Mouse (Mus musculus) limb, embryonic 10.5 days (tissue): ENCODE measurements around the gene Maf. TPM values are rescaled to one million over a fixed set of nuclear protein-coding genes. Genes with fewer than 3 reads are reported as not detected.

Experiments
- DNase-seq: peaks from one replicate; pipeline ENCODE4 v3.0.0-alpha.2; 2017; ENCODE audit warnings: low spot score
- H3K27ac ChIP-seq: fragments of 300-500 bp; sonication (generic); 2 replicates; pipeline ENCODE4 v1.5.1; 2016; ENCODE audit warnings: mild to moderate bottlenecking
- H3K27me3 ChIP-seq: fragments of 300-500 bp; sonication (generic); 2 replicates; pipeline ENCODE4 v1.6.1; 2016; ENCODE audit warnings: low read depth, mild to moderate bottlenecking; ENCODE audit not compliant: poor library complexity, severe bottlenecking
- H3K36me3 ChIP-seq: fragments of 300-500 bp; sonication (generic); 2 replicates; pipeline ENCODE4 v1.6.1; 2016; ENCODE audit warnings: mild to moderate bottlenecking, moderate library complexity
- H3K4me1 ChIP-seq: fragments of 300-500 bp; sonication (generic); 2 replicates; pipeline ENCODE4 v1.6.1; 2016
- H3K4me3 ChIP-seq: fragments of 300-500 bp; sonication (generic); 2 replicates; pipeline ENCODE4 v1.5.1; 2016; ENCODE audit warnings: mild to moderate bottlenecking, moderate library complexity
- H3K9me3 ChIP-seq: fragments of 300-500 bp; sonication (generic); replicated peaks from 2 replicates; pipeline ENCODE4 v1.6.1; 2016; ENCODE audit warnings: mild to moderate bottlenecking
- WGBS: fragments of 180-500 bp; shearing (Covaris S2); methylation state at CpG from one replicate; pipeline ENCODE4 v1.1.7; 2016; 5-methylcytosine and 5-hydroxymethylcytosine counted together
- polyA plus RNA-seq: library from polyadenylated mRNA; unstranded; fragments of >200 nt; fragmentation: Nextera tagmentation; extraction: Ambion mirVana; gene quantifications from 2 replicates; pipeline ENCODE4 v1.2.1, GENCODE M21; 2016

The Maf gene
- polyA plus RNA-seq: 0.58 and 0.98 TPM in 2 replicates

DNA sequence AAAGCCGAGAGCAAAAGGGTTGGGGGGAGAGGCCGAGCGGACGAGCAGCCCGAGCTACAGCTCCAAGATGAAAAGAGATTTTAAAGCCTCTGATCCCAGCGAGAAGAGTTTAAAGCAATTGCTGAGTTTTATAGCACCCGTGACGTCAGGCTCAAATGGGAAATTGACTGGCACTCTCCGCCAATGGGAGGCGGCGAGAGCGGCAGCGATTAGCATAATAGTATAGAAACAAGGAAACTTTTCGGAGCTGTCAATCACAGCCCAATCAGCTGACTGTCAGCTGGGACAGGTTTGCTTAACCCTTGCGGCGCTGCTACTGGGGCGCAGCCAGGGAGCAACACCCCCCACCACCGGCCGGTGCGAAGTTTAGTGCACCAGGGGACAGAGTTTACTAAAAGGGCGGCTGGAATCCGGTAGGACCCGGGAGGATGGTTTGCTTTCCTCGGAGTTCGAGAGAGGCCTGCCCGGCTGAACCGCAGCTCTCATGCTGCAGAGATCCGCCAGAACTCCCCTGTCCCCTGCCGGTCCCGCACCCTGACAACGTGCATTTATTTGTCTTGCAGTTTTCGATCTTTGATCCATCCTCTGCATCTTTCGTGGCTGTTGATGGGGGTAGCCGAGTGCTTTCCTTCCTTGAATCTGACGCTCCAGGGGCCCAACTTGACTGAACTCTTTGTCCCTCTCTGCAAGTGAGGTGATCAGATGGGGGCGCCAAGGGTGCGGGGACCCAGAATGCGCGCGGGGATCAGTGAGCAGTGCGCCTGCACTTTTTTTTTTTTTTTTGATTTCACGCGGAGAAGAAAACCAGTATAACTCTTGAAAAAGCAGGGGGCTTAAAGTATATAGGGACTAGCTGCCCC is at the start of gene Maf:
Gene Maf, minus strand, starts transcription at position 64 of the 860 bp plus-strand sequence.
- DNase-seq: peak; percentile 85
- Histone ChIP-seq H3K4me1 (peaks cover 37% of the 10 kb centered on the region), H3K9me3 (no peaks in the 10 kb centered on the region), H3K27ac (peak within 1 kb of the TSS; percentile 82), H3K36me3 (no peaks in the 10 kb centered on the region), H3K4me3 (peak within 1 kb of the TSS; percentile 73), H3K27me3 (peaks cover 48% of the 10 kb centered on the region)
- under 1% methylated on average over 43 of the region's 43 CpGs for WGBS

DNA sequence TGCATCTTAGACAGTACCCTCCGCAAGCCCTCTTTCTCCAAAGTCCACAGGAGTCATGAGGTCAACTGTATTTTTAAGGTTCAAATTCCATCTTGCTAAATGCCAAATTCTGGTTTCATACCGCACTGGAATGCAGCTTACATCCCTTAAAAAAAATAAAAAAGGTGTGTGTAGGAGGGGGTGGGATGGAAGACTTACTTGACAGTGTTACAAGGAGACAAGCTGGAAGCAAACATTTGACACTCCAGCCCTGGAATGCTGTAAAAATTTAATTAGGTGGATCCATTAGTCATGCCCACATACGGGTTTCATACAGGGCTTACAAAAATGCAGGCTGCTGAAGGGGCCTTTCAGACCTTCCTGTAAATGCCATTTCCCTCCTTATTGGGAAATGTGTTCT is 49.4 kb upstream of the Maf start:
- Histone ChIP-seq H3K4me3 (no peak overlapping the region), H3K9me3 (no peaks in the 10 kb centered on the region), H3K27ac (no peak overlapping the region), H3K36me3 (no peaks in the 10 kb centered on the region), H3K4me1 (peaks cover 6% of the 10 kb centered on the region; the same call in 1 of the 2 replicates), H3K27me3 (no peaks in the 10 kb centered on the region)
- 62% methylated on average over 3 of the region's 3 CpGs for WGBS
- DNase-seq: no peak

DNA sequence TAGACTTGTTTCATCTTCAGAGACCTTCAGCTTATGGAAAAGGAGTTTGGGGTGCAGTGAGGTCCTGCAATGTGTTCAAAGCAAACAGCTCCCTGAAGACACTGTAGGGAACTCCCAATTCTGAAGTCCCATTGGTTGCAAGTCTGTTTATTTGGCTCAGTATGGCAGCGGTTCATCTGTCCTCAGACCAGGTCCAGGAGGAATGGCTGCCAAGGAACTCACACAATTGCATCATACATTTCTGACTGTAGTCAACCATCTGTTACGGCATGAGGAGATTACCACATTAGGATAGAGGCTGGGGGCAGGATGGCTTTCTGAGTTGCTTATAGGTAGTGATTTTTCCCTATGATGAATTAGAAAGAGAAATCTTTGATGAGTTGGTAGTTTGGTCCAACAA is 48.4 kb upstream of the Maf start:
- H3K9me3 ChIP-seq: no peaks in the 10 kb centered on the region
- DNase-seq: no peak
- peaks cover 6% of the 10 kb centered on the region; the same call in 1 of the 2 replicates for H3K4me1 ChIP-seq
- WGBS: 90% methylated on average over 2 of the region's 2 CpGs
- no peak overlapping the region for H3K27ac ChIP-seq
- no peak overlapping the region for H3K4me3 ChIP-seq
- H3K36me3 ChIP-seq: no peaks in the 10 kb centered on the region
- no peaks in the 10 kb centered on the region for H3K27me3 ChIP-seq

DNA sequence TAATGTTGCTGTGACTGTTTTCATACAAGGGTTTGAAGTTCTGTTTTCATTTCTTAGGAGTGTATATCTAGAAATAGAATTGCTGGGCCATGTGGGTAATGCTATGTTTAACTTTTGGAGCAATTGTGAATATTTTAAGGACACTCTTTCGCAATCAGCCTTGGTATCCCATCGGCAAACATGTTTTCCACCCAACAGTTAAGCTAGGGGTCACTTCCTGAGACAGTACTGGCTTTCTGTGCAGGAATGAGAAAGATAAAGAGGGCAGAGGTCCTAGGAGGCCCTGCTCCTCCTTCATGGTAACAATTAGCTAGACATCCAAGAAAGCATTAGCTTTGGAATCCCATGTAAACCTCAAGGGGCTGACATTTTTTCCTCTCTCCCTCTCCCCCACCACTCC is 47.1 kb upstream of the Maf start:
- no peak for DNase-seq
- no peak overlapping the region for H3K4me3 ChIP-seq
- no peaks in the 10 kb centered on the region for H3K36me3 ChIP-seq
- H3K27me3 ChIP-seq: no peaks in the 10 kb centered on the region
- WGBS: 73% methylated on average over 2 of the region's 2 CpGs
- H3K9me3 ChIP-seq: no peaks in the 10 kb centered on the region
- peaks cover 6% of the 10 kb centered on the region; the same call in 1 of the 2 replicates for H3K4me1 ChIP-seq
- H3K27ac ChIP-seq: no peak overlapping the region

DNA sequence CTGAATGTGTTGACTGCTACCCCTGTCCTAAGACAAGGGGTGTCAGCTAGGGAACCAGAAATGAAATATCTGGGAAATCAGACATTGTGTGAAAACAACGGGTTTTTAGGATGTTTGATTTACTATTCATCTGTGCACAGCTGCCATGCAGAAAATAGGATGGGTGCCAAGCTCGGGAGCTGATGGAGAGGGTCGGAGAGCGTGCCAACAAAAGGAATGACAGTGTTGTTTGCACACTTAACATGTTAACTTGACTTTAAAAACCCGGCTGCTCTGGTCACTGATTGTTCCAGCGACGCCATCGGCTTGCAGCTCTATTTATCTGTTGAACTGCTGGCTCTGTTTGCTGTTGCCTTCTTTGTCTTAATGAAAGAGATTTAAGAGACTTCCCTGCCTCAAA is 46.2 kb upstream of the Maf start:
- no peak for DNase-seq
- Histone ChIP-seq H3K4me1 (peaks cover 6% of the 10 kb centered on the region; the same call in 1 of the 2 replicates), H3K27ac (no peak overlapping the region), H3K27me3 (no peaks in the 10 kb centered on the region), H3K9me3 (no peaks in the 10 kb centered on the region), H3K4me3 (no peak overlapping the region), H3K36me3 (no peaks in the 10 kb centered on the region)
- WGBS: 86% methylated on average over 8 of the region's 8 CpGs

DNA sequence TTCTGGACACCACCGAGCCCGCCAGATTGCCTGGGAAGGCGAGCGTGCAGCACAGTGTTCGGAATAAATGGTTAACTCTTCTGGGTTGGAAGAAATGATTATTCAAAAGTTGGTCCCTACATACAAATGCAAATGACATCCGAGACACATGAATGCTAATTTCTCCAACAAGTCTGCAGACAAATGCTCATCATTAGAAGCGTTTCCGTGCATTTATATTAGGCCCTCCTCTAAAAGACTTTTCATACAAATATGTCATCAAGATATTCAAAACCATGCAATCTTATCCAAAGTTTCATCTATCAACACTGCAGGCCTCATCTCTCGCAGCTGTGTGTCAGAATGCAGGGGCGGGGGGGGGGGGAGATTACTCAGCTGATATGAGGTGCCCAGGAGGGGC is 39.8 kb upstream of the Maf start:
- Histone ChIP-seq H3K4me3 (no peak overlapping the region), H3K27ac (no peak overlapping the region), H3K27me3 (no peaks in the 10 kb centered on the region), H3K9me3 (no peaks in the 10 kb centered on the region), H3K4me1 (no peaks in the 10 kb centered on the region), H3K36me3 (no peaks in the 10 kb centered on the region)
- no peak for DNase-seq
- 90% methylated on average over 10 of the region's 10 CpGs for WGBS

DNA sequence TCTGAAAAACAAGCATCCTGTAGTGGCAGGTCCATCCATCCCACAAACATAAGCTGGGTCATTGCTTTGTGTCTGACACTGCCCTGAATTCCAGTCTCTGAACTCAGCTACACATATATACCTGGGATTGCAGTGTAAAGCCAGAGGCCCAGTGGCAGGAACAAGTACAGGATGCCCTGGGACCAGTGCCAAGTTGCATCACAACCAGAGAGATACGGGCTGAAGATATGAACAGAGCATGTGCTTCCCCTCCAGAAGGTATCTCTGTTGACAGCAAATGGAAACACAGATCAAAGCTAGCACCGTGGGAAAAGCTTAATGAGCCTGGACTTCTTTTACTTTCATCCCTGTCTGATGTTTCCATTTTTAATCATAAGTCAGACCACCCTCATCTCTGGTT is 38.1 kb upstream of the Maf start:
- H3K4me1 ChIP-seq: no peaks in the 10 kb centered on the region
- no peak overlapping the region for H3K27ac ChIP-seq
- 83% methylated on average over 2 of the region's 2 CpGs for WGBS
- H3K4me3 ChIP-seq: no peak overlapping the region
- H3K36me3 ChIP-seq: no peaks in the 10 kb centered on the region
- no peaks in the 10 kb centered on the region for H3K9me3 ChIP-seq
- no peaks in the 10 kb centered on the region for H3K27me3 ChIP-seq
- DNase-seq: no peak

DNA sequence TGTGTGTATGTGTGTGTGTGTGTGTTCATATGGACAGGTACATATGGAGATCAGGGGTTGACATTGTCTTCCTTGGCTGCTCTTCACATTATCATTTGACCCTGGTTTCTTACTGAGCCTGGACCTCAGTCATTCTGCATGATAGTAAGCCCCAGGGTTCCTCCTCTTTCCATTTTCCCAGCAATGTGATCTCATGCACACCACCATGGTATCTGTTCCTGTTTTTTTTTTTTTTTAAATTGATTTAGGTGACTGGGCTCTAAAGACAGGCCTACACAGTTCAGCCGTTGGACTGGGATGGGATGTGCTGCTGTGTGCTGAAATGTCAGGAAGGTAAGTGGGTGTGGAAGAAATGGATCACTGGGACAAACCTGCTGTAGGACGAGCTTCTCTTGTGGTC is 35.8 kb upstream of the Maf start:
- 89% methylated on average over 2 of the region's 2 CpGs for WGBS
- Histone ChIP-seq H3K4me3 (no peak overlapping the region), H3K4me1 (no peaks in the 10 kb centered on the region), H3K27ac (no peak overlapping the region), H3K9me3 (no peaks in the 10 kb centered on the region), H3K27me3 (no peaks in the 10 kb centered on the region), H3K36me3 (no peaks in the 10 kb centered on the region)
- no peak for DNase-seq

DNA sequence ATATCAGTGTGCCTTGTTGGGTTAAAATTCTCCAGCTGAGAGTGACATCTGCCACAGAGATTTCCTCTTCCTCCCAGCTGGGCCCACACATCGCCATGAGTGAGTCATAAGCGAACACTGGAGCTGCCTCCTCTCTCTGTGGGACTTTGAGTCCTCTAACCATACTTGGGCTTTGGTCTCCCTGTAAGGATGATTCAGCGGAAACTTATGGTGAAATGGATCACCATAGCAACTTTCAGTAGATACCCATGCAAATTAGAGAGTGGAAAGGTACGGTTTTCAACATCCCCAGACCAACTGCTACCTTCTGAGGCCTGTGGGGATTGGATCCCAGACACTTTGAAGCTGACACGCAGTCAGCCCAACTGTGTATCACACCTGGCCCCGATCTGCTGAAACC is 35.1 kb upstream of the Maf start:
- Histone ChIP-seq H3K4me3 (no peak overlapping the region), H3K27ac (no peak overlapping the region), H3K4me1 (no peaks in the 10 kb centered on the region), H3K36me3 (no peaks in the 10 kb centered on the region), H3K27me3 (no peaks in the 10 kb centered on the region), H3K9me3 (no peaks in the 10 kb centered on the region)
- WGBS: 88% methylated on average over 6 of the region's 6 CpGs
- no peak for DNase-seq

DNA sequence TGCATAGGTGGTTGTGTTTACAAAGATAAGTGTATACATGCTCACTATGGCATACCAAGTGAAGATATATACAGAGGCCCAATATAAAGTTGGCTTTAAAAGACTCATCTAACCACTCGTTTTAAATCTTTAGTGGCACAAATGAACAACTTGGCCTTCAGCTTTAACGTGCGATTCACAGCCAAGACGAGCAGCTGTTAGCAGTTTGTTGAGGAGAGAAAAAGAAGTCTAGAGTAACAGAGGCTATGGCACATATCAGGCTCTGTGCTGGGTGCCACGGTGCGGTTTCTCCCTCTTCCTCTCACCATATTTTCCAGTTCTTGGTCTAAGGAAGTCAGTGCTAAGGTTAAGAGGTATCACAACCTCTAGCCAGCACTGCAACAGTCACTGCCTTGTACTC is 34.4 kb upstream of the Maf start:
- no peaks in the 10 kb centered on the region for H3K9me3 ChIP-seq
- H3K36me3 ChIP-seq: no peaks in the 10 kb centered on the region
- 89% methylated on average over 6 of the region's 6 CpGs for WGBS
- H3K4me1 ChIP-seq: no peaks in the 10 kb centered on the region
- no peak for DNase-seq
- H3K4me3 ChIP-seq: no peak overlapping the region
- no peaks in the 10 kb centered on the region for H3K27me3 ChIP-seq
- no peak overlapping the region for H3K27ac ChIP-seq

DNA sequence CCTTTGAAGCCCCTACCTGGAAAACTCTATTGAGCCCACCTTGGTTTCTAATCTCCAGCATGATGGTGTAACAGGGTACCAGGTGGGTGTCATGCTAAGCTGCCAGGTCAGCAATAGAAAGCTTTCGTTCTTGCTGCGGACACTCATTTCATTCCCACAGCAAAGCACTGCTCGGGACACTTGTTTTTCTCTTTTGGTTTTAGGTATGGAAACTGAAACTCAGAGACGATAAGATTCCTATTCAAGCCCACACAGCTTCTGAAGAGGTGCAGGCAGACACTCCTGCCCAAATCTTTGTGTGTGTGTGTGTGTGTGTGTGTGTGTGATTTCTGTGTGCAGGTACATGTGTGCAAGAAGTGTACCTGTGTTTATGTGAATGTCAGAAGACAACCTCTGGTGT is 32.2 kb upstream of the Maf start:
- H3K27ac ChIP-seq: no peak overlapping the region
- no peaks in the 10 kb centered on the region for H3K27me3 ChIP-seq
- no peaks in the 10 kb centered on the region for H3K4me1 ChIP-seq
- no peak overlapping the region for H3K4me3 ChIP-seq
- no peaks in the 10 kb centered on the region for H3K9me3 ChIP-seq
- WGBS: 93% methylated on average over 4 of the region's 4 CpGs
- DNase-seq: no peak
- no peaks in the 10 kb centered on the region for H3K36me3 ChIP-seq

DNA sequence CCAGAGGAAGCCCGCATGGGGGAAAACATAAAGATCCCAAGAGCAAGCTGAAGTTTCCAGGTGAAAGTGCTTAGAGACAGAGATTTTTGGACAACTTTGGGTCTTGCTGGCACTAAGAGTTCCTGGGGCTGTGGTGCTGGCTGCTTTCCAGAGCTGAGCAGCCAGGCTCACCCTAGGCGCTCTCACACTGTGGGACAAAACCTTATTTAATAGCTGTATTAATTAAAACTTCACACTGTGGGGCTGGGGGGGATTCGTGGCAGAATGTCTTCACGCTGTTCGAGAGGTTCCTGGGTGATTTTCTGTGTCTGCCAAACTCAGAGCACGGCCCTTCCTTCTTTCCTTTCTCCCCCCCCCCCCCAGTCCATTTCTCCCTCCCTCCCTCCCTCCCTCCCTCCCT is 24.8 kb upstream of the Maf start:
- H3K27me3 ChIP-seq: no peaks in the 10 kb centered on the region
- no peak overlapping the region for H3K4me3 ChIP-seq
- WGBS: 89% methylated on average over 6 of the region's 6 CpGs
- no peaks in the 10 kb centered on the region for H3K36me3 ChIP-seq
- H3K27ac ChIP-seq: no peak overlapping the region
- H3K4me1 ChIP-seq: no peaks in the 10 kb centered on the region
- DNase-seq: no peak
- no peaks in the 10 kb centered on the region for H3K9me3 ChIP-seq

DNA sequence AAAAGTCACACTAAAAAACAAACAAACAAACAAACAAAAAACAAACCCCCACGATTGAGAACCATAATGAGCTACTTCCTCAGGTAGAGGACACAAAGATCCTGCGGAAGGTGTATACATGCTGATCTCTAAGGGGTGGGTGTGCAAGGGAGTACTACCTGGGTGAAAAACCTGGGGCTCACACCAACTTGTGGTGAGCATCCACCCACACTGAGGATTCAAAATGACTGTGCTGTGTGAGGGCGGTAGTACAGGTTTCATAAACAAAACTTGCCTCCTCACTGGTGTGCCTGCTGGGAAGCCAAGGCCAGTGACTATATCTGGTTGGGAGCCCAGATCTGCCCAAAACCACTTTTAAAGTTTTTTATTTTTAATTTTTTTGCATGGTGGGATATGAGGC is 19.2 kb upstream of the Maf start:
- no peaks in the 10 kb centered on the region for H3K4me1 ChIP-seq
- H3K36me3 ChIP-seq: no peaks in the 10 kb centered on the region
- DNase-seq: no peak
- H3K4me3 ChIP-seq: no peak overlapping the region
- H3K27ac ChIP-seq: no peak overlapping the region
- WGBS: 91% methylated on average over 3 of the region's 3 CpGs
- no peaks in the 10 kb centered on the region for H3K9me3 ChIP-seq
- H3K27me3 ChIP-seq: no peaks in the 10 kb centered on the region

DNA sequence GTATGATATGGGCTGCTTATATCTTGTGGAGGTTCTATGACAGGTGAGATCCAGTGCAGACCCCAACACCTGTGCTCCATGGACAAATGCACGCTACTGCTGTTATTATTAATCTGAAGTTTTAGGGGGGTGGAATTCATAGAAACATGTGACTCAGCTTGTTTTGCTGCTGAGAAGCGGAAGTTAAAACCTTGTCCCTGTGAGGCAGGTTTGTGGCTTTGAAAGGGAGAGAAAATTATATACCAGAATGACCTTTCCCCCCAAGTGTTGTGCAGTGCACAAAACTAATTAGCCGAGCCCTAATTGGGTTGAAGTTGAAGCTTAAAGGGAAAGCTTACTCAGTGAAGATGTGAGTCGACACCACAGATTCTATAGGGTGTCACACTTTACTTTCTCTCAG is 18.6 kb upstream of the Maf start:
- Histone ChIP-seq H3K27me3 (no peaks in the 10 kb centered on the region), H3K27ac (no peak overlapping the region), H3K36me3 (no peaks in the 10 kb centered on the region), H3K4me1 (no peaks in the 10 kb centered on the region), H3K4me3 (no peak overlapping the region), H3K9me3 (no peaks in the 10 kb centered on the region)
- WGBS: 81% methylated on average over 4 of the region's 4 CpGs
- DNase-seq: no peak
